Mouse (Mus musculus): Measurements from ENCODE around the gene Pax7. TPM values are rescaled to one million over a fixed set of nuclear protein-coding genes. Genes with fewer than 3 reads are reported as not detected.

Gene Pax7
- total and polyA plus RNA-seq, 3 experiments: not detected

DNA sequence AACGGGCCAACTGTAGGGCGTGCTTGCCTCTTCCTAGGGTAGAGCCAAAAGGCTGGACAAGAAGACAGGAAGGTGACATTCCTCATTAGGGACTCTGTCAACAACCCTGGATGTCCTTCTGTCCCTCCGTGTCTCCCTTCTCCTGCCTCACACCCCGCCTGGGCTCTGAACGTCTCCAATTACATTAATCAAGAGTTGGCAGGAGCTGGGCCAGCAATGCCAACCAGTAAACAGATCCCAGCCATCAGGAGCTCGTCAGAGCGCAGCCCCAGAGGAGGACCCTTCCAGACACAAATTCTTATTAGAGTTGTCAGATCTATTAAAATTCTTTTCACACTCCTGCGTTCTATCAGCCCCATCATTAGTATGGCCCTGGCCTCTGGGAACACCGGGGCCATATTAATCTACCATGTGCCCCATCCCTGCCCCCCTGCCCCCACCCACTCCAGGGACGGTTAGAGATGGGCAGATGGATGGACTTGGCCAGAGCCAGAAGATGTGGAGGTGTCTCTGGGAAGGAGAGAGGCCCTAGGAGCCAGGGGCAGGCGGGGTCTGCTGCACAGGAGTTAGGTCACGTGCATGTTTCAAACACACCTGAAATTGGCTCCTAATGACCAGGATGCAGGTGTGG, 88.4 kb downstream of the Pax7 start:
- 0 out of 2 replicates have a peak, but pooled peaks have one; percentile 25 for TF ChIP-seq BHLHE40 (IDR thresholded peaks at IDR 0.05; ENCODE audit: low read depth, low read length)
- no peak for TF ChIP-seq SMC3 (IDR thresholded peaks at IDR 0.05; ENCODE audit: low read depth, low read length)
- Histone ChIP-seq H3K27me3 (replicated peaks) (peaks cover 59% of the 10 kb centered on the region), H3K27ac (ENCODE audit: insufficient read depth, low read depth) (no peak overlapping the region), H3K79me2 (replicated peaks; ENCODE audit: control insufficient read depth, extremely low read depth, insufficient read depth, poor library complexity, severe bottlenecking) (no peaks in the 10 kb centered on the region), H3K4me2 (ENCODE audit: insufficient read depth, low read depth, poor library complexity, severe bottlenecking) (no peak overlapping the region), H3K4me3 (replicated peaks in 1 of 3; ENCODE audit: low read depth in 2 of 3, low read length in 2 of 3, poor library complexity in 1 of 3) (no peak overlapping the region), H3K9ac (ENCODE audit: insufficient read depth, low read depth) (no peak overlapping the region), H3K4me1 (ENCODE audit: control insufficient read depth in 1 of 2, insufficient read depth in 2 of 2) (peaks cover 15 to 21% of the 10 kb centered on the region in 2 experiments), H3K9me3 (replicated peaks; ENCODE audit: low read length) (peaks cover 13% of the 10 kb centered on the region), H3K36me3 (replicated peaks in 1 of 2; ENCODE audit: control insufficient read depth in 1 of 2, insufficient read depth in 1 of 2, low read length in 1 of 2) (no peaks in the 10 kb centered on the region)
- in situ Hi-C loops (cut with MboI; ENCODE audit: low pct_ligation_motif_present, low pct_unique_long_range_greater_than_20kb, low sequenced_read_pairs): no loop called here
- no peak for DNase-seq (ENCODE audit: extremely low read depth)
- dilution Hi-C loops (cut with MboI; ENCODE audit: extremely low pct_ligation_motif_present, extremely low pct_unique_long_range_greater_than_20kb, low sequenced_read_pairs): no loop called here

- H3K36me3 ChIP-seq (replicated peaks in 1 of 2; ENCODE audit: control insufficient read depth in 1 of 2, insufficient read depth in 1 of 2, low read length in 1 of 2): no peaks in the 10 kb centered on the region
- no peaks in the 10 kb centered on the region for H3K79me2 ChIP-seq (replicated peaks; ENCODE audit: control insufficient read depth, extremely low read depth, insufficient read depth, poor library complexity, severe bottlenecking)
- H3K4me1 ChIP-seq (ENCODE audit: control insufficient read depth in 1 of 2, insufficient read depth in 2 of 2): peaks cover 15 to 21% of the 10 kb centered on the region in 2 experiments
- DNase-seq (ENCODE audit: extremely low read depth): peak; percentile 73
- H3K27me3 ChIP-seq (replicated peaks): peaks cover 65% of the 10 kb centered on the region
- dilution Hi-C loops (cut with MboI; ENCODE audit: extremely low pct_ligation_motif_present, extremely low pct_unique_long_range_greater_than_20kb, low sequenced_read_pairs): no loop called here
- peak overlapping the region; percentile 18 for H3K4me2 ChIP-seq (ENCODE audit: insufficient read depth, low read depth, poor library complexity, severe bottlenecking)
- no peak overlapping the region for H3K27ac ChIP-seq (ENCODE audit: insufficient read depth, low read depth)
- no peak overlapping the region for H3K9ac ChIP-seq (ENCODE audit: insufficient read depth, low read depth)
- no peak overlapping the region for H3K4me3 ChIP-seq (replicated peaks in 1 of 3; ENCODE audit: low read depth in 2 of 3, low read length in 2 of 3, poor library complexity in 1 of 3)
- H3K9me3 ChIP-seq (replicated peaks; ENCODE audit: low read length): peaks cover 8% of the 10 kb centered on the region
- in situ Hi-C loops (cut with MboI; ENCODE audit: low pct_ligation_motif_present, low pct_unique_long_range_greater_than_20kb, low sequenced_read_pairs): no loop called here
- TF ChIP-seq ETS1 (conservative IDR thresholded peaks at IDR 0.05; ENCODE audit: low read depth, low read length): peak; percentile 96
- TF ChIP-seq ZKSCAN1 (IDR thresholded peaks at IDR 0.05; ENCODE audit: borderline replicate concordance, low read depth, low read length): no peak
- TF ChIP-seq CHD2 (IDR thresholded peaks at IDR 0.05; ENCODE audit: low read length): peak; percentile 70
- no peak for TF ChIP-seq RAD21 (IDR thresholded peaks at IDR 0.05; ENCODE audit: low read depth, low read length)
- TF ChIP-seq TCF12 (IDR thresholded peaks at IDR 0.05; ENCODE audit: low read depth, low read length): 0 out of 2 replicates have a peak, but pooled peaks have one; percentile 51
- TF ChIP-seq MAFK (IDR thresholded peaks at IDR 0.05; ENCODE audit: insufficient replicate concordance, low read length): peak; percentile 84
- TF ChIP-seq GABPA (IDR thresholded peaks at IDR 0.05; ENCODE audit: insufficient replicate concordance, low read depth, low read length): no peak
- TF ChIP-seq IRF4 (IDR thresholded peaks at IDR 0.05; ENCODE audit: low read depth, low read length): peak; percentile 86
- peak; percentile 85 for TF ChIP-seq BHLHE40 (IDR thresholded peaks at IDR 0.05; ENCODE audit: low read depth, low read length)
- TF ChIP-seq PAX5 (IDR thresholded peaks at IDR 0.05; ENCODE audit: low read length): no peak
- no peak for TF ChIP-seq POLR2AphosphoS2 (IDR thresholded peaks at IDR 0.05; ENCODE audit: low read depth, low read length)
- no peak; the same call in 1 of the 2 replicates for TF ChIP-seq USF2 (conservative IDR thresholded peaks at IDR 0.05; ENCODE audit: low read depth, low read length)
- peak; percentile 62 for TF ChIP-seq MAX (IDR thresholded peaks at IDR 0.05; ENCODE audit: low read length)
- TF ChIP-seq MEF2A (IDR thresholded peaks at IDR 0.05; ENCODE audit: borderline replicate concordance, low read depth, low read length): peak; percentile 82
- no peak for TF ChIP-seq CHD1 (IDR thresholded peaks at IDR 0.05; ENCODE audit: low read depth, low read length)
- TF ChIP-seq RCOR1 (conservative IDR thresholded peaks at IDR 0.05; ENCODE audit: low read depth, low read length): peak; percentile 86
- no peak for TF ChIP-seq CTCF (conservative IDR thresholded peaks at IDR 0.05 in 1 of 2, IDR thresholded peaks at IDR 0.05 in 1 of 2; ENCODE audit: low read depth in 2 of 2, low read length in 2 of 2)
- TF ChIP-seq JUND (conservative IDR thresholded peaks at IDR 0.05; ENCODE audit: low read depth, low read length): no peak
- TF ChIP-seq SMC3 (IDR thresholded peaks at IDR 0.05; ENCODE audit: low read depth, low read length): no peak
- peak; percentile 84 for TF ChIP-seq EP300 (IDR thresholded peaks at IDR 0.05; ENCODE audit: low read length)
- no peak for TF ChIP-seq ZMIZ1 (IDR thresholded peaks at IDR 0.05; ENCODE audit: low read depth, low read length)
- TF ChIP-seq USF1 (IDR thresholded peaks at IDR 0.05; ENCODE audit: low read depth, low read length): no peak
- TF ChIP-seq SIN3A (IDR thresholded peaks at IDR 0.05; ENCODE audit: low read length): peak; percentile 93
- TF ChIP-seq POLR2A (IDR thresholded peaks at IDR 0.05; ENCODE audit: low read depth, low read length): no peak
- peak; percentile 53; the same call in 1 of the 2 replicates for TF ChIP-seq MXI1 (IDR thresholded peaks at IDR 0.05; ENCODE audit: low read depth, low read length)
- 0 out of 2 replicates have a peak, but pooled peaks have one; percentile 35 for TF ChIP-seq MYC (IDR thresholded peaks at IDR 0.05; ENCODE audit: low read depth, low read length)
- TF ChIP-seq NELFE (IDR thresholded peaks at IDR 0.05; ENCODE audit: low read depth, low read length): peak; percentile 29; the same call in 1 of the 2 replicates
- no peak for TF ChIP-seq TBP (conservative IDR thresholded peaks at IDR 0.05; ENCODE audit: low read depth, low read length)
- TF ChIP-seq KAT2A (IDR thresholded peaks at IDR 0.05; ENCODE audit: insufficient replicate concordance, low read length): peak; percentile 79
- no peak for TF ChIP-seq E2F4 (IDR thresholded peaks at IDR 0.05; ENCODE audit: insufficient replicate concordance, low read depth, low read length)
- 0 out of 2 replicates have a peak, but pooled peaks have one; percentile 31 for TF ChIP-seq NRF1 (IDR thresholded peaks at IDR 0.05; ENCODE audit: low read depth, low read length)
- no peak for TF ChIP-seq ELF1 (IDR thresholded peaks at IDR 0.05; ENCODE audit: low read depth, low read length)
- no peak for TF ChIP-seq ZNF384 (IDR thresholded peaks at IDR 0.05; ENCODE audit: low read depth, low read length)
Measured at GRCm38 (mm10) chr4:139743626-139744025, 89.7 kb downstream of the Pax7 start.

Measured in CH12.LX (cell line).